Mouse (Mus musculus) layer of hippocampus, adult 2 months (tissue): Measurements from ENCODE around the gene Mtor. TPM values are rescaled to one million over a fixed set of nuclear protein-coding genes. Genes with fewer than 3 reads are reported as not detected.

Experiments used
- DNase-seq, 2 experiments: peaks; one replicate each; pipeline ENCODE4 v3.0.0; 2022; ENCODE audit warnings: low spot score in 2 of 2
- H3K27ac ChIP-seq: fragments of 200-600 bp; 2 replicates; pipeline ENCODE4 v1.8.1; 2022
- H3K4me3 ChIP-seq: fragments of 200-600 bp; 2 replicates; pipeline ENCODE4 v1.8.1; 2022; ENCODE audit warnings: mild to moderate bottlenecking
- CTCF ChIP-seq: fragments of 200-600 bp; conservative IDR thresholded peaks from 2 replicates; pipeline ENCODE4 v1.8.1; 2022; ENCODE audit warnings: antibody characterized with exemption, mild to moderate bottlenecking, moderate library complexity
- total RNA-seq, 2 experiments: library from RNA; stranded (reverse); gene quantifications; 2 replicates each; pipeline ENCODE4 v1.2.3; 2021

Gene Mtor
- total RNA-seq, 2 experiments from 2014 or later: 95.2 to 100 TPM

- DNase-seq: no peak
- no peak for TF ChIP-seq CTCF
- Histone ChIP-seq H3K27ac (no peak overlapping the region), H3K4me3 (no peak overlapping the region)
Observed at GRCm38 (mm10) chr4:148581422-148581821, 133.0 kb downstream of the Mtor start.

DNA sequence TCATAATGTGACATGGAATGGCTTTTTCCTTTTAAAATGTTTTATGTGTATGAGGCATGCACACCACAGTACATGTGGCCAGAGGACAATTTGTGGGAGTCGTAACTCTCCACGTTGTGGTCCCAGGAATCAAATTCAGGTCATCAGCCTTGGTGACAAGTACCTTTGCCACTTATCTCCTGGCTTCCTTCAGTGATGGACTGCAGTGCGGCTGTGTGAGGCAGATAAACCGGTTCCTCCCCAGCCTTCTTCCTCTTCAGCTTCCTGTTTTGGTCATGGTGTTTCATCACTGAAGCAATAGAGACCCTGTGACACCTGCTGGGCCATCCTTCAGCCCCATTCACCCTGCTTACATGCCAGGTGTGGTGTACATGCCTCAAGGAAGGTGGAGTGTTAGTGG, 134.8 kb downstream of the Mtor start:
- no peak overlapping the region for H3K27ac ChIP-seq
- no peak for DNase-seq
- H3K4me3 ChIP-seq: no peak overlapping the region
- TF ChIP-seq CTCF: no peak

GRCm38 (mm10) chr4:148586648-148587047, 138.2 kb downstream of the Mtor start:
- DNase-seq: no peak
- Histone ChIP-seq H3K27ac (no peak overlapping the region), H3K4me3 (no peak overlapping the region)
- no peak for TF ChIP-seq CTCF

GRCm38 (mm10) chr4:148588793-148589192, 140.4 kb downstream of the Mtor start:
- H3K27ac ChIP-seq: peak overlapping the region; percentile 2; the same call in 1 of the 2 replicates
- no peak overlapping the region for H3K4me3 ChIP-seq
- TF ChIP-seq CTCF: no peak
- no peak for DNase-seq

- no peak overlapping the region for H3K4me3 ChIP-seq
- peak overlapping the region; percentile 2; the same call in 1 of the 2 replicates for H3K27ac ChIP-seq
- no peak for DNase-seq
- no peak for TF ChIP-seq CTCF
Observed at GRCm38 (mm10) chr4:148589565-148589964, 141.2 kb downstream of the Mtor start.

DNA sequence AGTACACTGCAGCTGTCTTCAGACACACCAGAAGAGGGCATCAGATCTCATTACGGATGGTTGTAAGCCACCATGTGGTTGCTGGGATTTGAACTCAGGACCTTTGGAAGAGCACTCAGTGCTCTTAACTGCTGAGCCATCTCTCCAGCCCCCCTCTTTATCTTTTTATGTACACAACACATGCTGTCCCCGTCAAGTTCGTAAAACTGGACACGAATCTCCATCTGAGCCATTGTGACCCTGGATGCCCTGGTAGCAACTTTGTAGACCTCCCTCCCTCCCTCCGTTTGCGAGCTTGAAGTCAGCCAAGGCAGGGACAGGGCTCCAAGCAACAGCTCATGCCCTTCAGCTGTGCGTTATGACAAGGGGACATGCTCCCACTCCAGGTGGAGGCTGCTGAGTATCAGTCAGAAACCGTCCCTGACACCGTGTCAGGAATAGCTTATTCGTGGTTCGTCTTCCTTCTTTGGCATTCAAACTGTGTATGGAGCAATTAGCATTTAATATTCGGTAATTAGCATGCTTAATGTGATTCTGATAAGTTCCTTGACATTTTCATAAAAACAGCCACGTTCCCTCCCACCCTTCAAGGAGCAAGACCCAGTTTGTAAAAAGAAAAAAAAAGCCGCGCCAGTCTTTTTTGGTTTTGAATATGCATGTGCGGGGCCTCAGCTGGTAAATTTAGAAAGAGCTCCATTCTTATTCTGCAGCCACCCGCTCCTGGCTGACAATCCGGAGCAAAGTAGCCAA, 142.2 kb downstream of the Mtor start:
- peak; percentile 49 for TF ChIP-seq CTCF
- peak overlapping the region; percentile 94 for H3K4me3 ChIP-seq
- H3K27ac ChIP-seq: peak overlapping the region; percentile 83
- no peak for DNase-seq

GRCm38 (mm10) chr4:148591171-148591630, 142.8 kb downstream of the Mtor start, which contains the start of gene Srm:
Srm (plus strand) TSS chr4:148591503.
- Histone ChIP-seq H3K4me3 (peak within 1 kb of the TSS; percentile 94), H3K27ac (peak within 1 kb of the TSS; percentile 91)
- TF ChIP-seq CTCF: 0 out of 2 replicates have a peak, but pooled peaks have one; percentile 7

DNA sequence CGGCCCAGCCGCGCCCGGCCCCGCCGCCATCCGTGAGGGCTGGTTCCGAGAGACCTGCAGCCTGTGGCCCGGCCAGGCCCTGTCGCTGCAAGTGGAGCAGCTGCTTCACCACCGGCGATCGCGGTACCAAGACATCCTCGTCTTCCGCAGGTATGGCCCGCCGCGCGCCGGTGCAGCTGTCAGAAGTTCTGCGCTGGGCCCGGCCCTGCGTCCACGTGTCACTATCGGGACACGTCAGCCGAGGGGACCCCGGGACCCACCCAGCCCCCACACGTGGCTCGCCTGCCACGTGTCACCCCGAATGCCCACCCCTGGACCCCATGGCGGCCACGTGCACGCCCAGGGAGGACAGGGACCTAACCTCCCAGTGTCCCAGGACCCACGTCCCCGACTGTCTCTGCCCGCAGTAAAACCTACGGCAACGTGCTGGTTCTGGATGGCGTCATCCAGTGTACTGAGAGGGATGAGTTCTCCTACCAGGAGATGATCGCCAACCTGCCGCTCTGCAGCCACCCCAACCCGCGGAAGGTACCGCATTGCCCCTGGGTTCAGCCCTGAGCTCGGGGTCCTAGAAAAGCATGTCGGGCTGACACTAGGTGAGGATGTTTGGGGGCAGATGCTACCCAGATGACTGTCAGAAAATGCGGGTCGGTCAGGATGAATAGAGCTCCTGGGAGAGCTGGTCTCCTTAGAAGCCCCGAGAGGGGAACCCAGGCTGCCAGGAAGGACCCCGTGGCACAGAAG, 143.4 kb downstream of the Mtor start:
- TF ChIP-seq CTCF: no peak

More at GRCm38 (mm10) chr4:148591171-148591630, 142.8 kb downstream of the Mtor start, which contains the start of gene Srm:
- peak; percentile 96 to 98 for DNase-seq

DNA sequence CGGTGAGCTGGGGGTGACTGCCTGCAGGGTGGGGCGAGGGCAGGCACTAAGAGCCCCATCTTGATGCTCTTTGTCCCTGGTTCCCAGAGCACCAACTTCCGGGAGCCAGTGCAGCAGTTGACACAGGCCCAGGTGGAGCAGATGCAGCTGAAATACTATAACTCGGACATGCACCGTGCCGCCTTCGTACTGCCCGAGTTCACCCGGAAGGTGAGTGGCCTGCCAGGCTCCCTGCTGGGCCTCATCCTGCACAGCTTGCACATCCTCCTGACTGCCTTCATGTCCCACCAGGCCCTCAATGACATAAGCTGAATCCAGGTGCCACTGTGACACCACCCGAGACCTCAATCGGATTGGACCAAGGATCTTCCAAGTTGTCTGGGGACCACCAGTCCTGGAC, 145.6 kb downstream of the Mtor start:
- no peak overlapping the region for H3K4me3 ChIP-seq
- H3K27ac ChIP-seq: no peak overlapping the region
- no peak for TF ChIP-seq CTCF
- DNase-seq: no peak

More for the DNA sequence above, 143.4 kb downstream of the Mtor start:
- Histone ChIP-seq H3K4me3 (peak overlapping the region; percentile 94), H3K27ac (peak overlapping the region; percentile 91)
- no peak for DNase-seq

- no peak for DNase-seq
- H3K27ac ChIP-seq: no peak overlapping the region
- TF ChIP-seq CTCF: no peak
- H3K4me3 ChIP-seq: no peak overlapping the region
Observed at GRCm38 (mm10) chr4:148595916-148596315, 147.5 kb downstream of the Mtor start.

DNA sequence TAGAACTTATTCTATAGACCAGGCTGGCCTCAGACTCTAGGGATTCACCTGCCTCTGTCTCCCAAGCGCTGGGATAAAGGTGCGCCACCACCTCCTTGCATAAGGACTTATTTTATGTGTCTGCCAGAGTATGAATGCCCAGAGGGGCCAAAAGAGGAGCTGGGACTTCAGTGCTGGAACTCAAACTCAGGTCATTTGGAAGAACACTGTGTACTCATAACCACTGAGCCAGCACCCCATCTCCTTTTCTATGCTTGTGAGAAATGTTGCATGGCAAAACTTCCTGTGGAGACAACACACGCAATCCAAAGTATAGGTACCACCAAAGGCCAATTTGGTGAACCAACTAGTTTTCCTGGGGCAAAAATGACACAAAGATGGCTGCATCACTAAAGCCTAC, 148.3 kb downstream of the Mtor start:
- no peak for TF ChIP-seq CTCF
- no peak for DNase-seq
- Histone ChIP-seq H3K4me3 (no peak overlapping the region), H3K27ac (no peak overlapping the region)

DNA sequence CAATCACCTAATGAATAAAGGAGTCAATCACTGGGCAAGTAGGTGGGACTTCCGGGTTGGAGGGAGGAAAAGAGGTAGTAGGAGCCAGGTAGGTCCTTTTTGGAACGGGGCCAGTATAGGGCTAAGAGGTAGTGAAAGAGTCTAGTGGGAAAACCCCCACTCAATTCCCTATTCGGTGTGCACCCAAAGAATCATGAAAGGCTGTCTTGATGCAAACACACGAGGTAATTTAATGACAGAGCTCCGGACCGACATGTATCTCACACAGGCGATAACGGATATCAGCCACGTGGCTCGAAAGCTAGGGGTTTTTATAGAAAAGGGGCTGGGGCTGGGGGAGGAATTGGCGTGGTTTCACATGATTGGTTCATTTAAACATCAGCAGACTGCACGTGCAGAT, 150.4 kb downstream of the Mtor start:
- Histone ChIP-seq H3K4me3 (no peak overlapping the region), H3K27ac (no peak overlapping the region)
- TF ChIP-seq CTCF: no peak
- DNase-seq: no peak

DNA sequence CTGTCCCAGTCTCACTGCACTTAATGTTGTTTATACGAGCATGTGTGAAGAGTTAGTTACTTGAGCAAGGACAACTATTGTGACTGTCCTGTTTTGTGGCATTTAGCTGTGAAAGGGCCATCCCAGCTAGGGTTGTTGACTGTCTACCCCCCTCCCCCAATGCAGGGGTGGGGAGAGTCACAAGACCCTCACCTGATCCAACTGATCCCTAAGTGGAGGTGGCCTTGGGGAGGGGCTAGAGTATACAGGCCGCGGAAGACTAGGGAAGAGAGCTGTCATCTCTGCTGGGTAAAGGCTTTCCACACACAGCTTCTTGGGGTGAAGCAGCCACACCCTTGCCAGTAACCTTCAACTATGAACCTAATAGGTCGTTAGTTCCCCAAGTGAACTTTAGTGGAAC, 151.9 kb downstream of the Mtor start:
- no peak for TF ChIP-seq CTCF
- H3K27ac ChIP-seq: no peak overlapping the region
- DNase-seq: no peak
- H3K4me3 ChIP-seq: no peak overlapping the region
